Mouse (Mus musculus) bone marrow, adult 2 months (tissue): ENCODE data around the gene Casz1.

Experiments used
- CTCF ChIP-seq: fragments of 200-500 bp; IDR thresholded peaks from 2 replicates; pipeline ENCODE4 v1.5.1; 2011; ENCODE audit warnings: low read length, control low read depth; ENCODE audit not compliant: control insufficient read depth, insufficient read depth
- POLR2A ChIP-seq: fragments of 200-500 bp; IDR thresholded peaks from 2 replicates; pipeline ENCODE4 v1.6.1; 2011; ENCODE audit warnings: low read depth, mild to moderate bottlenecking, control low read depth, low read length, borderline replicate concordance; ENCODE audit not compliant: control insufficient read depth

DNA sequence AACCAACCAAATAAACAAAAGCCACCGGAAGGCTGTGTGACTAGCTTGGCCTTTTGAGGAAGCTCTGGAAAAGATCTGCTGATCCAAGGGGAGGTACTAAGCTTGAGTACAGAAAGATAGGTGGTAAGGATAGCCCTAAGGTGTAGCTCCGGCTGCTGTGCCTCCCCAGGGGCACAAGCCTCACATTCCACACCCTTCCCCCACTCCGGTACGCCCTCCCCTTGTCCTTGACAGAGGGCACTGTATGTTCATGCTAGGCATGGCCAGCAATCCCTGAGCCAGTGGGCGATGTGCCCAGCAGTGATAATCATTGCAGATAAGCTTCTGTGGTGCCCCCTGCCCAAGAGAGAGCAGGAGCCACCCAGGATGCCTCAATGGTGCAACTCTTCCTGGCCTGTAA is 51.3 kb downstream of the Casz1 start:
- TF ChIP-seq CTCF, result no peak
- no peak for TF ChIP-seq POLR2A
